In genomic region chr10:80227877-80228775, GRCm38 (mm10) we compare ENCODE assay signal across 8 mouse cellular contexts. TPM values are rescaled to one million over a fixed set of nuclear protein-coding genes. Genes with fewer than 3 reads are reported as not detected.
DNase-seq lines count a peak whose midpoint lies in the region; ATAC-seq and TF ChIP-seq lines count a peak whose summit lies in the region.

No protein-coding gene starts in this region.

- peaks cover 7% of the 10 kb centered on the region for H3K27me3 ChIP-seq in G1E (ENCODE audit: insufficient read depth, low read length)
- no peaks in the 10 kb centered on the region for H3K27me3 ChIP-seq in forebrain, embryonic 16.5 days (replicated peaks; ENCODE audit: control insufficient read depth, insufficient read depth, low read length)
- no peaks in the 10 kb centered on the region for H3K27me3 ChIP-seq in limb, embryonic 10.5 days (ENCODE audit: low read depth, poor library complexity, severe bottlenecking)
- no peaks in the 10 kb centered on the region for H3K27me3 ChIP-seq in neural tube, embryonic 13.5 days

- H3K4me2 ChIP-seq in forebrain, embryonic 16.5 days (ENCODE audit: low read length), result peak overlapping the region; percentile 97
- H3K4me2 ChIP-seq in neural tube, embryonic 13.5 days, result peak overlapping the region; percentile 94

- peak overlapping the region; percentile 49; the same call in 1 of the 2 replicates for H3K4me3 ChIP-seq in G1E (ENCODE audit: low read depth, low read length)
- peak overlapping the region; percentile 88 for H3K4me3 ChIP-seq in forebrain, embryonic 16.5 days (replicated peaks; ENCODE audit: low read length)
- H3K4me3 ChIP-seq in limb, embryonic 10.5 days, result peak overlapping the region; percentile 89
- peak overlapping the region; percentile 83 for H3K4me3 ChIP-seq in neural tube, embryonic 13.5 days

- ATAC-seq in frontal cortex, adult (ENCODE audit: low TSS enrichment), result peak; percentile 24; the same call in 1 of the 2 replicates
- ATAC-seq in G1E (ENCODE audit: extremely low read depth, insufficient number of reproducible peaks, low FRiP score, poor library complexity, severe bottlenecking), result no peak
- ATAC-seq in forebrain, embryonic 16.5 days, result no peak
- ATAC-seq in neural tube, embryonic 13.5 days (ENCODE audit: low read depth), result no peak

- peak overlapping the region; percentile 97 for H3K9ac ChIP-seq in forebrain, embryonic 16.5 days (replicated peaks; ENCODE audit: low read depth, low read length)
- peak overlapping the region; percentile 97 for H3K9ac ChIP-seq in neural tube, embryonic 13.5 days

- peaks cover 55% of the 10 kb centered on the region for H3K36me3 ChIP-seq in G1E (replicated peaks)
- peaks cover 5% of the 10 kb centered on the region for H3K36me3 ChIP-seq in forebrain, embryonic 16.5 days (ENCODE audit: control insufficient read depth, insufficient read depth)
- H3K36me3 ChIP-seq in limb, embryonic 10.5 days, result peaks cover 54% of the 10 kb centered on the region
- peaks cover 33% of the 10 kb centered on the region for H3K36me3 ChIP-seq in neural tube, embryonic 13.5 days

- no peak for TF ChIP-seq CTCF in G1E (IDR thresholded peaks at IDR 0.05; ENCODE audit: low read depth, low read length)

- peaks cover 56% of the 10 kb centered on the region for H3K4me1 ChIP-seq in G1E (ENCODE audit: insufficient read depth, low read depth, low read length)
- H3K4me1 ChIP-seq in forebrain, embryonic 16.5 days (replicated peaks; ENCODE audit: control insufficient read depth, insufficient read depth, low read length), result peaks cover 40% of the 10 kb centered on the region
- H3K4me1 ChIP-seq in limb, embryonic 10.5 days, result peaks cover 67% of the 10 kb centered on the region
- H3K4me1 ChIP-seq in neural tube, embryonic 13.5 days (replicated peaks), result peaks cover 59% of the 10 kb centered on the region

- DNase-seq in frontal cortex, postnatal 36 days (ENCODE audit: low spot score in 2 of 2), result no peak
- DNase-seq in G1E (ENCODE audit: low spot score), result no peak
- DNase-seq in limb, embryonic 10.5 days (ENCODE audit: low spot score), result no peak
- DNase-seq in layer of hippocampus, postnatal 25 days (ENCODE audit: extremely low spot score in 1 of 2, low spot score in 1 of 2), result no peak
- no peak for DNase-seq in frontal cortex, postnatal 25 days (ENCODE audit: low spot score in 2 of 2)

- WGBS in forebrain, embryonic 16.5 days, result 25% methylated on average over 15 of the region's 15 CpGs
- 81% methylated on average over 15 of the region's 15 CpGs for WGBS in limb, embryonic 10.5 days
- WGBS in neural tube, embryonic 13.5 days, result 45% methylated on average over 15 of the region's 15 CpGs

- H3K9me3 ChIP-seq in G1E (replicated peaks), result peaks cover 5% of the 10 kb centered on the region
- H3K9me3 ChIP-seq in forebrain, embryonic 16.5 days (ENCODE audit: control insufficient read depth, low read length), result no peaks in the 10 kb centered on the region
- no peaks in the 10 kb centered on the region for H3K9me3 ChIP-seq in limb, embryonic 10.5 days (replicated peaks)
- H3K9me3 ChIP-seq in neural tube, embryonic 13.5 days, result no peaks in the 10 kb centered on the region

- H3K27ac ChIP-seq in forebrain, embryonic 16.5 days (ENCODE audit: low read length), result peak overlapping the region; percentile 95
- H3K27ac ChIP-seq in limb, embryonic 10.5 days, result peak overlapping the region; percentile 98
- peak overlapping the region; percentile 96 for H3K27ac ChIP-seq in neural tube, embryonic 13.5 days (replicated peaks)

RNA-seq across cellular contexts. Expression of gene Mum1, which starts 1.9 kb away (rescaled TPM):
- 10.8 and 16.9 TPM in 2 replicates for total RNA-seq in G1E (2014; fragmentation: Nextera tagmentation)
- total RNA-seq in G1E (2017), result 56.1 and 59.1 TPM in 2 replicates
- polyA plus RNA-seq in G1E (2012), result 32.3 and 36.2 TPM in 2 replicates
- 49.0 and 55.4 TPM in 2 replicates for polyA plus RNA-seq in forebrain, embryonic 16.5 days (2015; fragmentation: Nextera tagmentation; extraction: Ambion mirVana)
- 122 and 128 TPM in 2 replicates for polyA plus RNA-seq in limb, embryonic 10.5 days (2016; fragmentation: Nextera tagmentation; extraction: Ambion mirVana)
- 46.5 and 60.7 TPM in 2 replicates for polyA plus RNA-seq in neural tube, embryonic 13.5 days (2015; fragmentation: Nextera tagmentation; extraction: Ambion mirVana)
- 10 to 100 TPM; 39.5 to 48.9 TPM for total RNA-seq in layer of hippocampus, postnatal 25 days (2021)

RNA-seq across cellular contexts. Expression of gene Ndufs7, which starts 20.8 kb away (rescaled TPM):
- total RNA-seq in G1E (2014; fragmentation: Nextera tagmentation) (246 and 251 TPM in 2 replicates), G1E (2017) (152 and 156 TPM in 2 replicates)
- 222 and 257 TPM in 2 replicates for polyA plus RNA-seq in G1E (2012)
- 236 and 272 TPM in 2 replicates for polyA plus RNA-seq in forebrain, embryonic 16.5 days (2015; fragmentation: Nextera tagmentation; extraction: Ambion mirVana)
- polyA plus RNA-seq in limb, embryonic 10.5 days (2016; fragmentation: Nextera tagmentation; extraction: Ambion mirVana), result 311 and 345 TPM in 2 replicates
- 250 and 275 TPM in 2 replicates for polyA plus RNA-seq in neural tube, embryonic 13.5 days (2015; fragmentation: Nextera tagmentation; extraction: Ambion mirVana)
- total RNA-seq in layer of hippocampus, postnatal 25 days (2021), result 100 to 1,000 TPM; 196 to 223 TPM

RNA-seq across cellular contexts. Expression of gene Gamt, which starts 32.7 kb away (rescaled TPM):
- total RNA-seq in G1E (2014; fragmentation: Nextera tagmentation) (not detected in 2 replicates), G1E (2017) (0.17 TPM in 1 of 2 replicates, not detected in the other)
- polyA plus RNA-seq in G1E (2012), result 0.18 TPM in 1 of 2 replicates, not detected in the other
- 22.7 and 24.6 TPM in 2 replicates for polyA plus RNA-seq in forebrain, embryonic 16.5 days (2015; fragmentation: Nextera tagmentation; extraction: Ambion mirVana)
- polyA plus RNA-seq in limb, embryonic 10.5 days (2016; fragmentation: Nextera tagmentation; extraction: Ambion mirVana), result 14.4 and 18.4 TPM in 2 replicates
- 31.2 and 33.0 TPM in 2 replicates for polyA plus RNA-seq in neural tube, embryonic 13.5 days (2015; fragmentation: Nextera tagmentation; extraction: Ambion mirVana)
- total RNA-seq in layer of hippocampus, postnatal 25 days (2021), result 10 to 100 TPM; 43.1 to 54.7 TPM

RNA-seq across cellular contexts. Expression of gene Dazap1, which starts 33.2 kb away (rescaled TPM):
- total RNA-seq in G1E (2014; fragmentation: Nextera tagmentation) (191 and 194 TPM in 2 replicates), G1E (2017) (136 and 151 TPM in 2 replicates)
- 533 and 565 TPM in 2 replicates for polyA plus RNA-seq in G1E (2012)
- polyA plus RNA-seq in forebrain, embryonic 16.5 days (2015; fragmentation: Nextera tagmentation; extraction: Ambion mirVana), result 61.3 and 61.8 TPM in 2 replicates
- polyA plus RNA-seq in limb, embryonic 10.5 days (2016; fragmentation: Nextera tagmentation; extraction: Ambion mirVana), result 61.2 and 66.2 TPM in 2 replicates
- 59.8 and 66.5 TPM in 2 replicates for polyA plus RNA-seq in neural tube, embryonic 13.5 days (2015; fragmentation: Nextera tagmentation; extraction: Ambion mirVana)
- total RNA-seq in layer of hippocampus, postnatal 25 days (2021), result 10 to 100 TPM; 76.8 to 91.2 TPM

RNA-seq across cellular contexts. Expression of gene Efna2, which starts 48.8 kb away (rescaled TPM):
- total RNA-seq in G1E (2014; fragmentation: Nextera tagmentation) (not detected in 2 replicates), G1E (2017) (not detected in 2 replicates)
- polyA plus RNA-seq in G1E (2012), result 0.18 and 0.20 TPM in 2 replicates
- polyA plus RNA-seq in forebrain, embryonic 16.5 days (2015; fragmentation: Nextera tagmentation; extraction: Ambion mirVana), result 24.8 and 25.4 TPM in 2 replicates
- polyA plus RNA-seq in limb, embryonic 10.5 days (2016; fragmentation: Nextera tagmentation; extraction: Ambion mirVana), result 63.1 and 66.8 TPM in 2 replicates
- 34.0 and 34.8 TPM in 2 replicates for polyA plus RNA-seq in neural tube, embryonic 13.5 days (2015; fragmentation: Nextera tagmentation; extraction: Ambion mirVana)
- 10 to 100 TPM; 11.9 to 12.7 TPM for total RNA-seq in layer of hippocampus, postnatal 25 days (2021)

Comparison
In these comparisons a context has a peak if more than half of its experiments do, and no peak if none do; other contexts are left out.
1. RNA of gene Gamt, which starts 32.7 kb away (polyA plus RNA-seq): 31.2 to 33.0 TPM in neural tube, embryonic 13.5 days, 22.7 to 24.6 TPM in forebrain, embryonic 16.5 days and 14.4 to 18.4 TPM in limb, embryonic 10.5 days; 0.18 TPM in G1E; every median in the first group is over 10 times any median in the second.
2. Peak in every context shown above with its lines, with median percentiles within 50 percentile points of each other: H3K4me3 ChIP-seq and H3K27ac ChIP-seq.